Mouse (Mus musculus) hindbrain, embryonic 10.5 days (tissue): Measurements from ENCODE around the gene Rap1gap. TPM values are rescaled to one million over a fixed set of nuclear protein-coding genes. Genes with fewer than 3 reads are reported as not detected.

Experiments used
- DNase-seq: peaks from one replicate; pipeline ENCODE4 v3.0.0-alpha.2; 2017; ENCODE audit warnings: low spot score
- H3K27ac ChIP-seq: fragments of 300-500 bp; sonication (generic); 2 replicates; pipeline ENCODE4 v1.5.1; 2016; ENCODE audit warnings: mild to moderate bottlenecking, moderate library complexity
- H3K27me3 ChIP-seq: fragments of 300-500 bp; sonication (generic); 2 replicates; pipeline ENCODE4 v1.6.1; 2016; ENCODE audit warnings: mild to moderate bottlenecking; ENCODE audit not compliant: poor library complexity, insufficient read depth, severe bottlenecking
- H3K36me3 ChIP-seq: fragments of 300-500 bp; sonication (generic); 2 replicates; pipeline ENCODE4 v1.6.1; 2016; ENCODE audit warnings: mild to moderate bottlenecking, moderate library complexity
- H3K4me1 ChIP-seq: fragments of 300-500 bp; sonication (generic); replicated peaks from 2 replicates; pipeline ENCODE4 v1.6.1; 2016; ENCODE audit warnings: mild to moderate bottlenecking
- H3K4me3 ChIP-seq: fragments of 300-500 bp; sonication (generic); 2 replicates; pipeline ENCODE4 v1.5.1; 2016; ENCODE audit warnings: mild to moderate bottlenecking, moderate library complexity
- H3K9me3 ChIP-seq: fragments of 300-500 bp; sonication (generic); 2 replicates; pipeline ENCODE4 v1.6.1; 2016; ENCODE audit warnings: mild to moderate bottlenecking, moderate library complexity
- WGBS: fragments of 180-500 bp; shearing (Covaris S2); methylation state at CpG from one replicate; pipeline ENCODE4 v1.1.7; 2016; 5-methylcytosine and 5-hydroxymethylcytosine counted together
- polyA plus RNA-seq: library from polyadenylated mRNA; unstranded; fragments of >200 nt; fragmentation: Nextera tagmentation; extraction: Ambion mirVana; gene quantifications from 2 replicates; pipeline ENCODE4 v1.2.1, GENCODE M21; 2016

Rap1gap gene
- polyA plus RNA-seq, 1 experiment from 2014 or later = 13.4 TPM

DNA sequence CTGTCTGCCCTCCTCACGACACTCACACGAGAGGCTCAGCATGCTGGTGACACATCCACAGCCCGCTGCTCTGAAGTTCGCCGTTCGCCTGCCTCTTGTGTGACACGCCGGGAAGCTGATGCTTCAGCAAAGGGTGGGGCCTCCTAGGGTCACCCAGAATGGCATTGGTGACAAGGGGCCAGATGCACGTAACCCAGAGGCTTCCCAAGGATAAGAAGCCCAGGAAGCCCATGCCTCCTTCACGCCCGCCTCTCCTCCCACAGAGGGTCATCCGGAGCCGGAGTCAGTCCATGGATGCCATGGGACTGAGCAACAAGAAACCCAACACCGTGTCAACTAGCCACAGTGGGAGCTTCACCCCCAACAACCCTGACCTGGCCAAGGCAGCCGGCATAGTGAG lies 57.0 kb downstream of the Rap1gap start:
- H3K27me3 ChIP-seq = peaks cover 76% of the 10 kb centered on the region
- WGBS = 85% methylated on average over 15 of the region's 15 CpGs
- H3K4me3 ChIP-seq = no peak overlapping the region
- no peak for DNase-seq
- no peaks in the 10 kb centered on the region for H3K36me3 ChIP-seq
- H3K4me1 ChIP-seq = peaks cover 89% of the 10 kb centered on the region
- H3K27ac ChIP-seq = 0 out of 2 replicates have a peak overlapping the region, but pooled peaks have one; percentile 9
- no peaks in the 10 kb centered on the region for H3K9me3 ChIP-seq

DNA sequence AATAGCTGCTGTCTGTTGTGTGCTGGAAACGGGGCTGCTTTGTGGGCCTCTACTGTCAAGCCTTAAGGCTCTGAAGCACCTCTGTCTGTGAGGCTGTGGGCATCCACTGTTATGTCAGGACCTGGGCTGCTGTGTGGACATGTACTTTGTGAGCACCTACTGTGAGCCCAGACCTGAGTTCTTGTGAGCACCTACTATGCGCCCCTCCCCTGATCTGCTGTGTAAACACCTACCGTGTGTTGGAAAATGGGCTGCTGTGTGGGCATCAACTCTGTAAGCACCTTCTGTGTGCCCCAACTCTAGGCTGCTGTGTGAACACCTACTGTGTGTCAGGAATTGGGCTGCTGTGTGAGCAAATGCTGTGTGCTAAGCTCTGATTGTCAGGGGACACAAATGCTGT lies 57.7 kb downstream of the Rap1gap start:
- WGBS = 86% methylated on average over 3 of the region's 3 CpGs
- Histone ChIP-seq H3K27me3 (peaks cover 76% of the 10 kb centered on the region), H3K36me3 (no peaks in the 10 kb centered on the region), H3K27ac (0 out of 2 replicates have a peak overlapping the region, but pooled peaks have one; percentile 9), H3K4me3 (no peak overlapping the region), H3K9me3 (no peaks in the 10 kb centered on the region), H3K4me1 (peaks cover 89% of the 10 kb centered on the region)
- no peak for DNase-seq

DNA sequence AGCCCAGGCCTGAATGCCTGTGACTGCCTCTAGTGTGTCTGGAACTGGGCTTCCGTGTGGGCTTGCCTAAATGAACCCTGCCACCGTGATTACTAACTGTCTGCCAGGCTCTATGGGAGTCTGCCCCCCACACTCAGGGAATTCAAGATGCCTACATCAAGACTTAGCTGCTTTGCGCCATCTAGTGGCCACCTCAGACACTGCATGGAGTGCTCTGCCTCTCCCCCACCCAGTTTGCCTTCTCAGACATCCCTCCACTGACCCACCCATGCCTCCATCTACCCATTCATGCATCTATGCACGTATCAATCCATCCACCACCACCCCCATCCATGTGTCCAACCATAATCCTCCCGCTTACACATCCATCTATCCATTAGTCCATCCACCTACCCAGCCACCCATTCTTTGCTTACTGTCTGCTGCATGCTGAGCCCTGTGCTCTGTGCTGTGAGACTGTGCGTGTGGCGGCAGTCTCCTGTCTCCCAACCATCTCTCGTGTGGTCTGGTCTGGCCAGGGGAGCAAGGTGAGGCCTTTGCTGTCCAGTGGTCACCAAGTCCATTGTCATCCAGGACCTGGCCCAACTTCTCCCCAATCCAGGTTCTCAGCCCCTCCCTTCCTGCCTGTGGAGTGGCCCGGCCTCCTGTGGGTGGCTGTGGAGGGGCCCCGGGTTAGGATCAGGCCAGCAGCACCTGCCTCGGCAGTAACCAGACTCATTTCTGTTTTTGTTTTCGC lies 58.3 kb downstream of the Rap1gap start:
- WGBS = 29% methylated on average over 12 of the region's 12 CpGs
- peak overlapping the region; percentile 36; the same call in 1 of the 2 replicates for H3K4me3 ChIP-seq
- peaks cover 89% of the 10 kb centered on the region for H3K4me1 ChIP-seq
- H3K27ac ChIP-seq = peak overlapping the region; percentile 77
- no peaks in the 10 kb centered on the region for H3K9me3 ChIP-seq
- peak; percentile 82 for DNase-seq
- H3K36me3 ChIP-seq = no peaks in the 10 kb centered on the region
- peaks cover 76% of the 10 kb centered on the region for H3K27me3 ChIP-seq

DNA sequence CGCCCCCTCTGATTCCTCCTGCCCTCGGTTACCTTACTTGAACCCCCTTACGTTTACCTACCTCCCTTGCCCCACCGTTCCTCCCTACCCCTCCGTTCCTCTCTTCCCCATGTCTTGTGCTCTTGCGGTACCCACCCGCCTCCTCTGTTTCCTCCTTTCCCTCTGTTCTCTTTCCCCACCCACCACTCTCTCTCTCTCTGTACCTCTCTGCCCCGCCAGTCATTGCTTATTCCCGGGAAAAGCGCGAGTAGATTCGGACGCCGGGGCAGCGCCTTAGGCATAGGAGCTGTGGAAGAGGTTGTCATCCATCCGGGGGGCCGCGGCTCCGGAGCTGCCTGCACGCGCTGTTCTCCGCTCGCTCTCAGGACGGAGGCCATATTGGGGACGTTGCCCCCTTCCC lies 59.0 kb downstream of the Rap1gap start:
- Histone ChIP-seq H3K36me3 (no peaks in the 10 kb centered on the region), H3K27ac (peak overlapping the region; percentile 77), H3K27me3 (peaks cover 76% of the 10 kb centered on the region), H3K9me3 (no peaks in the 10 kb centered on the region), H3K4me1 (peaks cover 89% of the 10 kb centered on the region), H3K4me3 (peak overlapping the region; percentile 36)
- WGBS = 38% methylated on average over 25 of the region's 25 CpGs
- DNase-seq = no peak

DNA sequence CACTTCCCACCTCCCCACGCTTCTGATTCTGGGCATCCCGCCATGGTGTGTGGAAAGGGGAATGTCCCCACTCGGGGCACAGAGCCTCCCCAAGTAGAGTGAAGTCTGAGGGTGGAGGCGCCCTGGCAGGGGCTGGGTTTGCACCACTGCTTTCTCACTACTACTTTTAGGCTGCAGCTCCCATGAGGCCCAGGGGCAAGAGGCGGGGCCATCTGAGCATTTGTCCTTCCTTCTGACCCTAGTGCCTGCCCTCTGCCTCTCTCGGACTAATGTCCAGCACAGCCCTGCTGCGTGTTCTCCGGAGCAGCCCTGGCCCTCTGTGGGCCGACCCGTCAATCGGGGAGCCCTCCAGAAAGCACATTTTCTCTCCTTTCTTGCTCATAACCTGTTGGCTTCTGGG lies 59.7 kb downstream of the Rap1gap start:
- H3K9me3 ChIP-seq = no peaks in the 10 kb centered on the region
- H3K4me3 ChIP-seq = peak overlapping the region; percentile 36
- no peaks in the 10 kb centered on the region for H3K36me3 ChIP-seq
- WGBS = 38% methylated on average over 11 of the region's 11 CpGs
- peak; percentile 41 for DNase-seq
- H3K4me1 ChIP-seq = peaks cover 89% of the 10 kb centered on the region
- H3K27ac ChIP-seq = peak overlapping the region; percentile 77
- H3K27me3 ChIP-seq = peaks cover 77% of the 10 kb centered on the region

DNA sequence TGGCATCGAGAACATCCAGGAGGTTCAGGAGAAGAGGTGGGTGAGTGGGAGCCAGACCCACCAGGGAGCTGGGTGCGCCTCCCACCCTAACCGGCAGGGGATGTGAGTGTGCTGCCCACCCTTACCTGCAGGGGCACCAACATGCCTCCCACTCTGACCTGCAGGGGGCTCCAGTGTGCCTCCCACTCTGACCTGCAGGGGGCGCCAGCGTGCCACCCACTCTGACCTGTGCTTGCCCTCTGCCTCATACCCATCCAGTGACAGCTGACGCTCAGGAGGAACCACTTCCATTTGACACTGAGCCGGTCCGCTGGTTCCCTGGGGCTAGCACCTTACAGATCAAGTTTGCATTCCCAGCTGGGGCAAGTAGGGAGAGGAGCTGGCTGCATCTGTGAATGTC lies 60.2 kb downstream of the Rap1gap start:
- peak overlapping the region; percentile 36 for H3K4me3 ChIP-seq
- peak; percentile 57 for DNase-seq
- H3K4me1 ChIP-seq = peaks cover 89% of the 10 kb centered on the region
- H3K27ac ChIP-seq = peak overlapping the region; percentile 77
- H3K9me3 ChIP-seq = no peaks in the 10 kb centered on the region
- H3K36me3 ChIP-seq = no peaks in the 10 kb centered on the region
- H3K27me3 ChIP-seq = peaks cover 80% of the 10 kb centered on the region
- WGBS = 45% methylated on average over 8 of the region's 8 CpGs

DNA sequence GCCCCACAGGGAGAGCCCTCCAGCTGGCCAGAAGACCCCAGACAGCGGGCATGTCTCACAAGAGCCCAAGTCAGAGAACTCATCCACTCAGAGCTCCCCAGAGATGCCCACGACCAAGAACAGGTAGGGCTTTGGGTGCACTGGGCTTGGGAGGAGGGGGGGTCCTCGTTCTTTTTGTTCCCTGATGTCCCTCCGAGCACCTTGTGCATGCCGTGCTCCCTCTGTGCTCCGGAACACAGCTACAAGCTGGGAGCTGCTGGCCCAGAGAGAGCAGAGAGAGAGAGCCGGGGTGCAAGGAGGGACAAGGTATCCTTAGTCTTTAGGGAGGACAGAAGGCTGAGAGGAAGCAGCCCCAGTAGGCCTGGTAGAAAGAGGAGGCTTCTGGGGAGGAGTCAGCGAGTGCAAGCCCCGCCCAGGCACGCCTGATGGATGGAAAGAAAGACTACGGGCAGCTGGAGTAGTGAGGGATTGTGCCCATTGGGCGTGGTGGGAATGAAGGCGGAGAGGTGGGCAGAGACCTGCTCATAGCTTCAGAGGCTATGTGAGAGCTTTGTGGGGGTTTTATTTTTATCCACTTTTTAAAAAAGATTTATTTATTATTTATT lies 61.1 kb downstream of the Rap1gap start:
- no peak overlapping the region for H3K4me3 ChIP-seq
- peak overlapping the region; percentile 25; the same call in 1 of the 2 replicates for H3K27ac ChIP-seq
- H3K36me3 ChIP-seq = no peaks in the 10 kb centered on the region
- WGBS = 76% methylated on average over 13 of the region's 13 CpGs
- H3K4me1 ChIP-seq = peaks cover 88% of the 10 kb centered on the region
- DNase-seq = no peak
- H3K9me3 ChIP-seq = no peaks in the 10 kb centered on the region
- peaks cover 74% of the 10 kb centered on the region for H3K27me3 ChIP-seq

DNA sequence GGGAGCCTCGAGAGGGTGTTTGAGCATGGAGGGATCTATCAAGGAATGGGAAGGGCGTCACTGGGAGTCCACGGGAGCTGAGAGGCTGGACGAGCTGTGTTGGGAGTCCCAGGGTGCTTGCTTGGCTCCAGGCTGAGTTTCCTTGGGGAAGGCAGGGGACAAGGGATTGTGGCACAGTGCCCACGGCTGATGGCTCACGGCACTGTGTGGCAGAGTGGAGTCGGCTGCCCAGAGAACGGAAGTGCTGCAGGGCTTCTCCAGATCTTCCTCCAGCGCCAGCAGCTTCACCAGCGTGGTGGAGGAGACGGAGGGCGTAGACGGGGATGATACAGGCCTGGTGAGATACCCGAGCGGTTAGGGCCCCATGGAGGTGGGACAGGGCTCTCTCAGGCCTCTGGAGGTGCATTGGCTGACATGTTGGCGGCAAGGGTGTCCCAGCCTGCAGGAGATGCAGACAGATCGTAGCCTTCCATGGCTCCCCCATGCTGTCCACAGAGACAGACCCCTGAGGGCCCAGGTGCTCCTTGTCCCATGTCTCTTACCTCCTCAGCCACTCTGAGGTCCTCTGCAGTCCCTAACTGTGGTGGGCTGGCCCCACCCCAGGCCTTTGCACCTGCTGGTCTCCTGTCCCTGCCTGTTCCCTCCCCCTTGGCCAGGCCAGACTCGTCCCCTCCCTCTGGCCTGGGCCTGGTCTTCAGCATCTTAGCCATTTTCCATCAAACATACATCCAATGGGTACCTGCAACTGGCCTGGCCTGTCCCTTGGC lies 62.4 kb downstream of the Rap1gap start:
- H3K36me3 ChIP-seq = no peaks in the 10 kb centered on the region
- H3K27ac ChIP-seq = peak overlapping the region; percentile 78
- DNase-seq = no peak
- peaks cover 80% of the 10 kb centered on the region for H3K4me1 ChIP-seq
- H3K9me3 ChIP-seq = no peaks in the 10 kb centered on the region
- WGBS = 79% methylated on average over 18 of the region's 18 CpGs
- H3K4me3 ChIP-seq = peak overlapping the region; percentile 53; the same call in 1 of the 2 replicates
- H3K27me3 ChIP-seq = peaks cover 73% of the 10 kb centered on the region

DNA sequence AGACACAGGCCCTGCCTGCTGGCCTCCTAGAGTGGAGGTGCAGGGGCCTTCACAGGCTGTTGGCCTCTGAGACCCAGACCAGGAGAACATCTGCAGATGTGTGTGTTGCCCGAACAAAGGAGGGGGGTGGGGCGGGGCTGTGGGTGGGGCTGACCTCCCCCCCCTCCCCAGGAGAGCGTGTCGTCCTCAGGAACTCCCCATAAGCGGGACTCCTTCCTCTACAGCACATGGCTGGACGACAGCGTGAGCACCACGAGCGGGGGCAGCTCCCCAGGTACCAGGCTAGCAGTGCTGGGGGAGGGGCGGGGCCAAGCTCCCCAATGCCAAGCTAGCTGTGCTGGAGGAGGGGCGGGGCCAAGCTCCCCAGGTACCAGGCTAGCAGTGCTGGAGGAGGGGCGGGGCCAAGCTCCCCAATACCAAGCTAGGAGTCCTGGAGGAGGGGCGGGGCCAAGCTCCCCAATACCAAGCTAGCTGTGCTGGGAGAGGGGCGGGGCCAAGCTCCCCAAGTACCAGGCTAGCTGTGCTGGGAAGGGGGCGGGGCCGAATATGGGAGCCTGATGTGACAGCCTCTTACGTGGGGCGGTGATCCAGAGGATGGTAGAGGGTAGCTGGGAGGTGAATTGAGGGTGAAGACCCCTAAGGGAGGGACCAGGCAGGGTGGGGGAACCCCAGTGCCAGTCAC lies 63.1 kb downstream of the Rap1gap start:
- Histone ChIP-seq H3K4me1 (peaks cover 75% of the 10 kb centered on the region), H3K27me3 (peaks cover 74% of the 10 kb centered on the region), H3K27ac (peak overlapping the region; percentile 78), H3K9me3 (no peaks in the 10 kb centered on the region), H3K36me3 (no peaks in the 10 kb centered on the region), H3K4me3 (peak overlapping the region; percentile 53)
- peak; percentile 53 for DNase-seq
- WGBS = 4% methylated on average over 18 of the region's 18 CpGs

DNA sequence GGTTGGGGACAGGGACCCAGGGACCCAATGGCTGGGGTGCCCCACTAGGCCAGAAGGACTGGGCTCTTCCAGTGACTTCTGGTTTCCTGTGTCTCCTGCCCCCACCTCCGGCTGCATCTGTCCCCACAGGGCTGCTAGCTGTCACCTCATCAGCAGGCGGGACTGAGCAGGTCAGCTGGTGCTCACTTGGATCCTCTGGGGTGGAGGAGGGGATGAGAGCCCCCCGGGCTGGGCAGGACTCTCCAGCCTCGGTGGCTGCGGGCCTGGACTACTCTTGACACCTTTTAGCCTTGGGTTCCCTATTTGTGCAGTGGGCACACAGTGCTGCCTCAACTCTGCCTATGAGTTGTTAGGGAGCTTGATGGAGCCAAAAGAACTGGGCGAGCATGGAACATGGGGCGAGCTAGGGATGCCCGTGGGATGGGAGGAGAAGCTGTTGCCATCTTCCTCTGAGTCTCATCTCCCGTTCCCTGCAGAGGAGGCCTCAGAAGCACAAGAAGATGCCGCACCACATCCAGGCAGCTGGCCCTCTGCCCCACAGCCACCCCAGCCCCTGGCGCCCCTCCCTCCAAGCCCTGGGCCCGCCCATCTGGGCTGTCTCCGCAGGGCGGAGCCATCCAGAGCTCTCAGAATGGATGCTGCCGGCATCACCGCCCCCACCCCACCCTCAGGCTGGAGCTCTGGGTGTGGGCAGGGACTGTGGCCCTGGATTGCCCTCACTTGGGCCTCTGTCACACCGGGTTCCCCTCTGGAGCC lies 64.1 kb downstream of the Rap1gap start:
- no peaks in the 10 kb centered on the region for H3K9me3 ChIP-seq
- H3K27ac ChIP-seq = peak overlapping the region; percentile 78
- H3K36me3 ChIP-seq = no peaks in the 10 kb centered on the region
- 9% methylated on average over 17 of the region's 17 CpGs for WGBS
- peak overlapping the region; percentile 53 for H3K4me3 ChIP-seq
- peak; percentile 72 for DNase-seq
- peaks cover 66% of the 10 kb centered on the region for H3K27me3 ChIP-seq
- H3K4me1 ChIP-seq = peaks cover 66% of the 10 kb centered on the region

DNA sequence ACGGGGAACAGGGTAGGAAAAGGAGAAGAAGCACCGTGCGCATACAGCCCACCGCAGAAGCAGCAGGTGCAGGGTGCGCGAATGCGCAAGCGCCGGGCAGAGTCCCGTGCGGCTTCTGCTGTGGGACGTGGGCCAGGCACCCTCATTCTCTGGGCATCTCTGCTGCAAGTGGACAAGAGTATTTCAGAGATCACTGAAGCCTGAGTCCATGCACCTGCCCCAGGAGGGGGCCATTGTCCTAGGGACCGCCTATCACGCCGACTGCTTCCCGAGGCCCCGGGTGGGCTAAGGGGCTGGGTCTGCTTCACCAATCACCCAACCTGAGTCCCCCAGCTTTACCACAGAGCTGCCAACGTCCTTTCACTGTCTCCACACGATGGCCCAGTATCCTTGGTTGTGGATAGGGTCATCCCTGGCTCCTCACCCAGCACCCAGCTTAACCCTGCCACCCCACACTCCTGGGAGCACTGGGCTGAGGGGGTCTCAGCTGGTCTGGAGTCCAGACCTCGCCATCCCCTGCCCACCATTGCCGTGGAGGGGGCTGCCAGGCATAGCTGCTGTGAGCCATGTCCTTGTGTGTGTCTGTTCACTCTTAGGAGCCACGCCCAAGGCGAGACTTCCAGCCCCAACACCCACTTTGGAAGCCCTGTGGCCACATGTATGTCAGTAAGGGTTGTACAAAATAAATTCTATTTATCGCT lies 64.8 kb downstream of the Rap1gap start:
- peak overlapping the region; percentile 78 for H3K27ac ChIP-seq
- DNase-seq = no peak
- no peaks in the 10 kb centered on the region for H3K9me3 ChIP-seq
- H3K4me1 ChIP-seq = peaks cover 58% of the 10 kb centered on the region
- H3K4me3 ChIP-seq = peak overlapping the region; percentile 53
- peaks cover 59% of the 10 kb centered on the region for H3K27me3 ChIP-seq
- no peaks in the 10 kb centered on the region for H3K36me3 ChIP-seq
- 20% methylated on average over 24 of the region's 24 CpGs for WGBS
